Mouse (Mus musculus): ENCODE measurements around the gene Dpm2. TPM values are rescaled to one million over a fixed set of nuclear protein-coding genes. Genes with fewer than 3 reads are reported as not detected.
A peak's percentile ranks its signal among the peaks of the same experiment; 100 is the strongest.

The Dpm2 gene
- 149 and 160 TPM in 2 replicates for polyA plus RNA-seq (2012; rRNA removed)

DNA sequence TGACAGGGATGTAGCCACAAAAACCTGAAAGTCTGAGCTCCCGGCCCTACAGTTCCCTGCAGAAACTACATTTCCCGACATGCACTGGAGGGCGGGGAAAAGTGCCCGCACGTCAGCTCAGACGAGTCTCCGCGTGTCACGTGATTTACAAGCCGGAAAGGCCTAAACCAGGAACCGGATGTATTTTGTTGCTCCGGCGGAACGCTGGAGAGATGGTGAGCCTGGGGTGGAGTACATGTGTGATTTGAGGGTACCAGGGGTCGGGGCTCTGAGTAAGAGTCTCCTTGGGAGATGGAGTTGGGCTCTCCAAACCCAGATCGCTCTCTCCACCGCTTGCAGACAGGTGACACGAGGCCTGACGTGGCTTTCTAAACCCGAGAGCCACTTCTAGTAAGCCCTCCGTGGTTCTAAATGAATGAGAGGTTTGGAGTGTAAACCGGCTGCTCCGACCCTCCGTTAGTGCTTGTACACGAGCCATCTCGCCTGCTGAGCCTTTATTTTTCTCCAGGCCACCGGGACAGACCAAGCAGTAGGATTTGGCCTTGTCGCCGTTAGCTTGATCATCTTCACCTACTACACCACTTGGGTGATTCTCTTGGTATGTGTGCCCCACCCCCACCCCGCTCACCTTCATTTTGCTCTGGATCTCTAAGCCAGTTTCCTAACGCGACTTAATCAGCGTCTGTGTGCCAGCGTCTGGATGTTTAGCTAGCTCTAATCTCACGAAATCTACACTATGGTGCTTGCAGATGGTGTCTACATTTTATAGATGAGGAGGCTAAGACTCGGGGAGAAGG, at the start of gene Dpm2:
TSS of gene Dpm2 (plus strand) at position 161 of the 797 bp plus-strand sequence.
- under 1% methylated on average over 36 of the region's 36 CpGs for WGBS
- DNase-seq (ENCODE audit: low read depth, low spot score): peak; percentile 92

DNA sequence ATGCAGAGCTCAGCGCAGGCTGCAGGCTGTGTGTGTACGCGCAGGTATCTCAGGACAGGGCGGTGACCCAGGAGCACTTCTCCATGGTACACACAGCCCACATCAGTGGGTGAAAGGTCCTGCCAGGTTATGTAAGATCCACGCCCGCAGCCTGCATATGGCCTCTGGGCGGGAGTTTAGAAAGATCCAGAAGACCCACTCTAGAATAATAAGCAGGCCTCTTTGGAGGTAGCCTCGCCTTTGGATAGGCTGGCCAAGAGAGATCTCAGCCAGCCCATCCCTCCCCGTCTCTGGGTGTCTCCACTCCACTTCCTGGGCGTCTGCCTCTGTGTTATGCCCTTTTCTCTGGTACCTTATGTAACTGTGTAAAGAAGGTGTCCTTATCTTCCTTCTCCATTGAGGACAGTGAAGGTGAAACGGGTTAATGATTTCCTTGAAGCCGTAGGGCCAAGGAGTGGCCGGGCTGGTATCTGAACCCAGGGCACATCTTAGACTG, 46.1 kb upstream of the Dpm2 start:
- DNase-seq (ENCODE audit: low read depth, low spot score): no peak
- 30% methylated on average over 13 of the region's 13 CpGs for WGBS

DNA sequence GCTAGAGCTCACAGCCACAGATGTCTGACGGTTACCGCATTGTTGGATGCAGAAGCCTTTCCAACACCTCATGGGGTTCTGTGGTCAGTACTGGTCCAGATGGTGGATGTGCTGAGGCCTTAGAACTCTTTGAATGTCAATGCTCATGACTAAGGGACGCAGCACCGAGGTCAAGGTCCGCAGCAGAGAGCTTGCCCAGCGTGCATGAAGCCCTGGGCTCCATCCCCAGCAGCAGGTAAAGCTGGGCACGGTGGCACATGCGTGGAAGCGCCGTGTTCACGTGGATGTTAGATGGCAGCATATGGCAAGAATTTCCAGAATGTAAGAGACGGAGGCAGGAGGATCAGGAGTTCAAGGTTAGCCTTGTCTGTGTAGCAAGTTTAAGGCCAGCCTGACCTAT, 44.8 kb upstream of the Dpm2 start:
- 81% methylated on average over 12 of the region's 12 CpGs for WGBS
- no peak for DNase-seq (ENCODE audit: low read depth, low spot score)

DNA sequence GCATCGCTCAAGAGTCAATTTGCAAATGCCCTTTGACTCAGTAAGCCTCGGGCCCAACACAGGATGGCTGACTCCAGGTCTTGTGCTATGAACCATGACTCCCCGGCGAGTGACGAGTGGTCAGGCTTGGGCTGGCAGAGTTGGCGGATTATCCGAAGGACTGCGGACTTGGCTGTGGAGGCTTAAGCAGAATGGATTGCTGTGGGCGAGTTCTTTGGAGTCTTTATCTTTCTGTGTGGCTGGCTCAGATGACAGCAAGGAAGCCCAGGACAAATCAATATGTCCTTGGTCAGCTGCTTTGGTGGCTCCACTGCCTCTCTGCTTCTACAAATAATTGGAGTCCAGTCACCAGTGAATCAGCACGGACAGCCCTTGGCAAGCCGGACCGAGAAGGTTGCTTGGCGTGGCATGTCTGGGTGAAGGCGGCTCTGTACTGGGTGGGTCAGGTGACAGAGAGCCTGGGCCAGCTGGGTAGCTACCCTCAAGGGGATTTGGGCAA, 43.1 kb upstream of the Dpm2 start:
- WGBS: 83% methylated on average over 14 of the region's 14 CpGs
- DNase-seq (ENCODE audit: low read depth, low spot score): no peak

DNA sequence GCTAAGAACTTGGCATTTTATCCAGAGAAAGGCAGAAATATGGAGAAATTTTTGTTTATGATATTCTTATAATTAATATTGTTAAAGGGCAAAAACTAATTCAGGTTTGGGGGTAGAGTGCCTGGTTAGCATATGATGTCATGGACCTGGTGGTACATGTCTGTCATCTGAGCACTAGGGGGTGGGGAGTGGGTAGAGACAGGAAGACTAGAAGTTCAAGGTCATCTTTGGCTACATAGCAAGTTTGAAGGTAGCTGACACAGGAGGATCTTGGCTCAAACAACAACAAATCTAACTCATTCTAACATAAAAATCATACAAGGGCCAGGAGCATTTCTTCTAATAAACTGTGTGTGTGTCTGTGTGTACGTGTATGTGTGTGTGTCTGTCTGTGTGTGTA, 42.3 kb upstream of the Dpm2 start:
- no peak for DNase-seq (ENCODE audit: low read depth, low spot score)
- 72% methylated on average over 1 of the region's 1 CpGs for WGBS

DNA sequence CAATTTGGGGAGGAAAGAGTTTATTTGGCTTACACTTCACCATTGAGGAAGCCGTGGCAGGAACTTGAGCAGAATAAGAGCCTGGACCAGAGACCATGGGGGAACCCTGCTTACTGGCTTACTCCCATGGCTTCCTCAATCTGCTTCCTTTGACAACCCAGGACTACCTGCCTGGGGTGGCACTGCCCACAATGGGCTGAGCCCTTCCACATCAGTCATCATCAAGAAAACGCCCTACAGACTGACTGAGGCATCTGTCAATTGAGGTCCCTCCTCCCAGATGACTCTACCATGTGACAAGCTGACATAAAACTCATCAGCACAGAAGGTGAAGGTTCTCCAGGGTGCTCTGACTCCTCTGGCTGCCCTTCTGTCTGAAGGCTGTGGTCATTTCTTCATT, 40.2 kb upstream of the Dpm2 start:
- no peak for DNase-seq (ENCODE audit: low read depth, low spot score)
- WGBS: 61% methylated on average over 2 of the region's 2 CpGs

DNA sequence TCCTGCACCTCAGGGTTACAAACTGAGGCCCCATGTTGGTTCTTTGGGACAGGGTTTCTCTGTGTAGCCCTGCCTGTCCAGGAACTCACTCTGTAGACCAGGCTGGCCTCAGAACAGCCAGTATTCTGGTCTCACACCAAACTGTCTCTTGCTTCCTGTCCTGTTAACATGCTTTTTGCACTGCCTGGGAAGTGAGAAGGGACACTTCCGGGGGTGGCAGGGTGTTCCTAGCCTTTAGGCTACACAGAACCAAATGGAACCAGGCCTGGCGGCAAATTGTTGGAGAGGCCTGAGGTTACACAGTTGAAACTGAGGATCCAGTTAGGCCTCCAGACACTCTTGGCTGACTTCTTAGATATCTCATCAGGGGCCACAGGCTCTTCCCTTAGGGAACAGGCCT, 37.5 kb upstream of the Dpm2 start:
- WGBS: 90% methylated on average over 2 of the region's 2 CpGs
- no peak for DNase-seq (ENCODE audit: low read depth, low spot score)

DNA sequence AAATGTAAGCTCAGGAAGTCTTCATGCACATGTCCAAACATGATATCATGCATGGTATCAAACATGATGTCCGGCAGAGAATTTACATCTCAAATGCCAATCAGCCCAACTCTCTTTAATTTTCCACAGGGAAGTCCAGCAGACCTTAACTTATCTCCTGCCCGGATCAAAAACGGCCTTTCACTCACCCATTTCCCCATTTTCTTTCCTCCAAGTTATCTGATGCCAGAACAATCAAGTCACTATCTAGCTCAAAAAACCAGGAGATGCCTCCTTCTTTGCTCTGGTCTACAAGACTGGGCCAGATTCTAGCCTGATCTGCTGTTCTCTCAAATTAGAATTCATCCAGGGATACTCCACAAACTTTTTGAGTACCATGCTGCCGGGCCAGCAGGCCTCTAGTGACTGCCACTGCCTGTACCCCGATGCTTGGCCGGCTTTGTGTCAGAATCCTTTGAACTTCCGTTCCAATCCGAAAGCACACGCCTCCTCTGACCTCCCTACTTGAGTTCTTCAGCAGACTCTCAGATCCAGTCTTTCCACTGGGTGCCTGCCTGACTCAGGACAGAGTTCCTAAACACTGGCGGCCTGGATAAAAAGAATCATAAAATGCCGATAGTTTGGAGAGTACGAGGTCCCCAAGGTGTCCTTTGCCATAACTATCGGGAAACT, 36.5 kb upstream of the Dpm2 start:
- WGBS: 9% methylated on average over 13 of the region's 13 CpGs
- DNase-seq (ENCODE audit: low read depth, low spot score): no peak

DNA sequence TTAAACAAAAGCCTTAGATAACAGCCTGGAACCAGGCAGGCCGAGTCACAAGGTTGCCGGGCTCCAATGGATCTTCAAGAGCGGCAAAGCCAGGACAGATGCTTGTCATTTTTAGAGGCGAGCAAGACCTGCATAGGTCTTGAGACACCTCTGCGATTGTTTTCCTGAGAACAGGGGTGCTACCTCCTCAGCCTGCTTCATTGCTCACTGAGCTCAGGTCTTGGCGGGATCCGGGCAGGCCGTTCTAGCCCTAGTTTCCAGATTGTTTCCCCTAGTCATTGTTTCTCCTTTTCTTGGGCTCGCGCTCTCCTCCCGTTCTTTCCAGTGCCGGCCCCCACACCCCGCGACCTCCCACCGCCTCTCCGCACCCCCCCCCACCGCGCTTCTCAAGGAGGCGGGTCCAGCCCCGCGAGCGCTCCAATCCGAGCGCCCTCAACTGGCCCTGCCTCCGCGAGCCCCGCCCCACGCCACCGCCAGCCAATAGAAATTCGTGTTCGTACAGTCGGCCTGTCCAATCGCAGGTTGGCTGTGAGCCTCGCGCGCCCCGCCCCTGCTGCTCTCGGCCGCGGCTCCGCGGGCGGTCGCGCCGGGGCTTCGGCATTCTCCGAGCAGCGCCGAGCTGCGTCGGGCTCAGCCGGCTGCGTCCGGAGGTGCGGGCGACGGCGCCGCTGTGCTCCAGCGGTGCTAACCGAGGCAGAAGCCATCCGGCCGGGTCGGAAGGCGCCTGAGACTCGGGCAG, 35.8 kb upstream of the Dpm2 start, which contains the start of gene Fam102a:
TSS of gene Fam102a (plus strand) at position 600 of the 739 bp plus-strand sequence.
- 1% methylated on average over 67 of the region's 67 CpGs for WGBS
- no peak for DNase-seq (ENCODE audit: low read depth, low spot score)

DNA sequence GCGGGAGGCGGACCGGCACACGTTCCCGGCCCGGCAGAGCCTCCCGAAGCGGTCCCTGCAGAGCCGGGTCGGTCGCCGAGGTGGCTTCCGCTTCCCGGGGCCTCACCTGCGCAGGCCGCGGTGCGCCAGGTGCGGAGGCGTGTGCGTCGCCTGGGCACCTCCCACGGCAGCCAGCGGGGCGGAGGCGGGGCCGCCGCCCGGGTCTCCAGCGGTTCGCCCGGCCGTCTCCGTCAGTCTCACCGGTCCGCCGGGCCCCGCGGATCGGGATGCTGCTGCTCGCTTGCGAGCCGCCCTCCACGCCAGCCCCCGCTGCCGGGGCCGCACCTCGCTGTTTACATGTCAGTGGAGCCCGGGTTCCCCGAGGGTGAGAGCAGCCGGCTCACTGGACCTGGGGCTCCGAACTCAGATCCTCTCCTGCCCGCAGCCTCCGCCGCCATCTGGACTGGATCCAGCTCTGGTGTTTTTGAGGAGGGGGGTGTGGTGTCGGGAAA, 35.1 kb upstream of the Dpm2 start:
- WGBS: under 1% methylated on average over 56 of the region's 56 CpGs
- no peak for DNase-seq (ENCODE audit: low read depth, low spot score)

DNA sequence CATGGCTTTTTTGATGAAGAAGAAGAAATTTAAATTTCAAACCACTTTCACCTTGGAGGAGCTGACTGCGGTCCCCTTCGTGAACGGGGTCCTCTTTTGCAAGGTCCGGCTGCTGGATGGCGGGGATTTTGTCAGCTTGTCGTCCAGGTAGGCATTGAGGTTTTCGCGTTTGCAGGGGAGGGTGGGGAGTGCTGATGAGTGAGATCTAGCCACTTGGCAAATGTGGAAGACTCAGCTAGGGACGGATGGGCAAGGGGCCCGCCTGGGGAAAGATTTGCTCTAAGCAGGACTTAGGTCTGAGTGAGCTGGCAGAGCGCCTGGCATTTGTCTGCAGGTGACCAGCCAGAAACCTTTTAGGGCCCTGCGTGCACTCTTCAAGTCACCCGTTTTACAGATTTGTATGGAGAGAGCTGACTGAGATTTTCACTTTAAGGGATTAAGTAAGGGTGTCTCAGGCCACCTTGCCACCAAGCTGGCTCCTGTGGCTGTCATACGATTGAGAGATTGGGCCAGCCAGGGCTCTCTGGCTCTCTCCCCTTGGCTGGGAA, 34.5 kb upstream of the Dpm2 start:
- 3% methylated on average over 14 of the region's 14 CpGs for WGBS
- no peak for DNase-seq (ENCODE audit: low read depth, low spot score)

DNA sequence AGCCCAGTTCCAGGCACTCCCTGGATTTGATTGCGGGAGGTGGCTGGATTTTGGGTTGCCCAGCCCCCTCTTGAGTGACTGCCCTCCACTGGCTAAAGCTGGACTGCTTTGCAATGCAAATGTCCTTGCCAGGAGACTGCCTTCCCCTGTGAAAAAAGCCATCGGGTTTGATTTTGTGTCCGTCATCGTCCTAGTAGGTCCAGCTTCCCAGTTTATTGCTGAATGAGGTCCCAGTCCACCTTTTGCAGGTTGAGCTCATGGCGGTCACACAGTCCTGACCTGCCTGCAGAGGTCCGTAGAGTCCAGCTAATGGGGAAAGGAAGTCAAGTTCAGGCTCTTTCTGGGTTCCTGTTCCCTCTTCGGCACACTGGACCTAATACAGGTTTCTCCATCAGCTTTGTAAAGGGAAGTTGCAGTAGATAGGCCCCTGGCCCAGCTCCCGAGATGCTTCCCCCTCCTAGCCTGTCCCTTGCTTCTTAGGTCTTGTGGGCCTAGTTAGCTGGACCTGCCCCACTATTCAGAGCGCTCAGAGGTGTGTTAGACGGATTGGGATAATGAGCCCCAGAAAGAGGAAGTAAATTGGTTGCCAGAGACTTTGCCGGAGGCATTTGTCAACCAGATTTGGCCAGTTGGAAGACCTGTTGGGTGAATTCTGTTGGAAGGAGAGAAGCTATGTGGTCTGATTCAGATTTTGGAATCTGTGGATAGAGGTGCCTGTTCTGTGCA, 33.9 kb upstream of the Dpm2 start:
- DNase-seq (ENCODE audit: low read depth, low spot score): no peak
- WGBS: 10% methylated on average over 11 of the region's 11 CpGs

DNA sequence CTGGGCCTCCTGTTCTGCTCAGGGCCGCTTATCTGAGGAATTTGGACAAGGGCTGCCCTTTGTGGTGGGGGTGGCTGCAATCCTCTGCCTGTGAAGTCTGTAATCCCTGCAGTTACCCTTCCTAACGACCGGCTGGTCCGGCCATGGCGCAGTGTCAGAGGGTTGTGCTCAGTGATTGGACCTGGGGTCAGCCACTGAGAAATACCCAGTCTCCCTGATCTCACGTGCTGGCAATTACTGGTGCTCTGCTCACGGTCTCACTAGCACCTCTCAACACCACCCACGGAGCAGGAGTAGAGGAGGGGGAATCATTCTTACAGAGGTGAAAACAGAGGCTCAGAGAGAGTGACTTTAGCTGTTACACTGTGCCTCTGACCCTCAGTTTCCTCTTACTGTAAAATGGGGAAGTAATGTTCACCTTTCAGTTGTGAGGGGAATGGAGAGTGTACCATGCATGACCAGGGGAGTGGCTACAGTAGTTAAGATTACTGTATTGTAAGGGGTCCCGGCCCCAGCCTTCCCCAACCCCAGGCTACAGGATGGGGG, 33.2 kb upstream of the Dpm2 start:
- WGBS: 21% methylated on average over 9 of the region's 9 CpGs
- DNase-seq (ENCODE audit: low read depth, low spot score): no peak

DNA sequence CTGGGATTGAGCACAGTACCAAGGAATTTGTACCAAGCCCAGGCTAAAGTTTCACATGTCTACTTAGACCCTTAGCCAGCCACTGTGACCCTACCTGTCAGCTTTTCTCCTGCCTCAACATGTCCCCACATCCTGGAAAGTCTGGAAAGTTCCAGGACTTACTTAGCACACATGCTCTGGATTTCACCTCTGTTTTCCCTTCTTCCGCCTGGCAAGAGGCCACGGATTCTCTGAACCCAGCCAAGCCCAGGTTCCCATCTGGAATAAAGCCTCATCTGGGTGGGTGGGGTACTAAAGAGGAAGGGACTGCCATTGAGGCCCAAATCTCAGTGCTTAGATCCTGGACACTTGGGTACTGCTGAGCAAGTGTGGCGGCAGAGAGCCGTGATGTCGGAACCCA, 32.7 kb upstream of the Dpm2 start:
- no peak for DNase-seq (ENCODE audit: low read depth, low spot score)

DNA sequence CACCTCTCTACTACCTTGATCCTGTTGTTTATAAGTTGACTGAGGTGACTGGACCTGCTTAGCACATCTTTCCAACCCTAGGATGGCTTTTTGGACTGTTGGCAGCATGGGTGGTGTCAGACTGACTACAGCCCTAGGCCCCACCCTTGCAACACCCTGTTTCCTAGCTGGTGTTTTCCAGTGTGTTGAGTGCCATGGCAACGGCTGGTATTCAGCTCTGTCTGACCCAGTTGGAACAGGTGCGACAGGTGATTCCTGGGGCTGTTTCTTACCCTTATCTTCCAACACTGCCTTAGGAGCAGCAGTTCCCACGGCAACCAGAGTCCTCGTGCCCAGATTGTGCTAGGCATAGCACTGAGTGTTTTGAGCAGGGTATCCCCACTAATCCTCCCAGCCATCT, 32.2 kb upstream of the Dpm2 start:
- WGBS: 34% methylated on average over 4 of the region's 4 CpGs
- no peak for DNase-seq (ENCODE audit: low read depth, low spot score)

More for the DNA sequence above, 32.7 kb upstream of the Dpm2 start:
- 27% methylated on average over 5 of the region's 5 CpGs for WGBS

DNA sequence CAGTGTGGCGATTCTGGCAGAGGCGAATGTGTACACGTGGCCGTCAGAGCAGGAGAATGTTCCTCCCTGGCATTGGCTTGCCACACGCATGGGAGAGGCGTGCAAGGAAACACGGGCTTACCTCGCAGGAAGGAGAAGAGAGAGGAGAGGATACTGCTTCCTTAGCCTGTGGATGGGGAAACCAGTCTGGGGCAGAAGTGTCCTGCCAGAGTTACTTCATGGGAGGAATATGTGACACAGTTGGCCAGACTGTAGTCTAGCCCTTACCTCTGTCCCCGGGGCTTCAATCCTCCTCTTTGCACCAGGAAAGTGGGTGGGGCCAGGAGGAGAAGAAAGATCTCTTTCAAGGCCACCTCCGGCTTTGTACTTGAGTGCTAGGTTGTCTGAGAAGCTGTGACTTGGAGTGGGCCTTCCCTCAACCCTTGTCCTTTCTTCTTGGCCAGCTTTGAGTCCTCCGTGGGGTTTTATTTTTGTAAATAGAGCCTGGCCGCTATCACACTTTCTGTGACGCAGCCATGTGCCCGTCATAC, 31.1 kb upstream of the Dpm2 start:
- DNase-seq (ENCODE audit: low read depth, low spot score): no peak
- 33% methylated on average over 14 of the region's 14 CpGs for WGBS

DNA sequence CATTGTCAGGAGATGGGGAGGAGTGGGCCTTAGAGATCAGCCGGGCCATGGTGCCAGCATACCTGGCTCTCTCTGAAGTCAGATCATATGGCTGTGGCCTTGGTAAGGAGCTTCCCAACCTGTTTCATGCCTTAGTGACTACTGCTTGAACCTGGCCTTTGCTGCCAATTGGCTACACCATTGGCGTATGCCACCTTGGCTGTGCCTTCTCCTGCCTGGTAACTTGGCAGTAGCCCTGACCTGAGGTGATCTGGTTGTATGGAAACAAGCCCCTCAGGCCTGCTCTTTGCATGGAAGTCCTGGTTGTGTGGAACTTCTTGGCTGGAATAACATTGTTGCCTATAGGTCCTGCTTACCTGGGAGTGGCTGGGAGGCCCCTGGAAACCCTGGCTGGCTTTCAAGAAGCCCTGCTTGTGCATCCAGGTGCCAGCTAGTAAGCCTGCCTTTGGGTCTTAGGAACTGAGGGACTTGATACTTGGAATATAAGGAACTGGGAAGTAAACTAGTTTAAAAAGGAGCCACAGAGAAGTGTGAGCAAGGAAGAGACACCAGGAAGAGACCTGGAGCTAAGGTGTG, 29.2 kb upstream of the Dpm2 start:
- 42% methylated on average over 2 of the region's 2 CpGs for WGBS
- DNase-seq (ENCODE audit: low read depth, low spot score): no peak

DNA sequence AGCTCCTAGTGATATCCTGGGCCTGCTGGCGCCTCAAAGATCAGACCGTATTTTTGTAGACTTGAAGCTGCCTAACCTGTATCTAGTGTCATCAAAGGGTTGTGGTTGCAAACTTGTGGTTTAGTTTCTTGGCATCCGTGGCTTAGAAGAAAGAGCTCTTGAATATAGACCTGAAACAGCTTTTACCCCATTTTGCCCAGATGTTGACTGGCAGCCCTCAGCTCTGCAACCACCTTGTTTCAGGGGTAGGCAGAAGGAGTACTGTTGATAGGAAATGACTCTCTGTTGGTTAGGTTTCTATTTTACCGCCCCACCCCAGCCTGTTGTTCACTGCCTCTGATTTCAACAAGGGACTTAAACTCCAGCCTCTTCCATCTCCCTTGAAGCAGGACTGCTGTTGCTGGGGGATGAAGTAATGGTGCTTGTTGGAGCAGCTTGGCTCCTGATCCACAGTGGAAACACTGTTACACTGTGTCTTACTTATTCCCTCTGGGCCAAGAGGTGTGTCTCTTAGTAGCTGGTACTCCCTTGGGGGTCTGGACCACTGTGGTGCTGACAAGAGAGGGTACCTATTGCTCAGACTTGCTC, 28.6 kb upstream of the Dpm2 start:
- WGBS: 40% methylated on average over 4 of the region's 4 CpGs
- no peak for DNase-seq (ENCODE audit: low read depth, low spot score)

All from large intestine, adult 2 months (tissue).